Mouse (Mus musculus): ENCODE data around the gene Iqsec1. TPM values are rescaled to one million over a fixed set of nuclear protein-coding genes. Genes with fewer than 3 reads are reported as not detected.

The Iqsec1 gene
- total and polyA plus RNA-seq, 3 experiments: 17.0 to 90.4 (median 83.5) TPM

GRCm38 (mm10) chr6:90920510-90921220 lies 67.8 kb downstream of the Iqsec1 start:
- Histone ChIP-seq H3K9me3 (replicated peaks; ENCODE audit: low read length) (no peaks in the 10 kb centered on the region), H3K79me2 (replicated peaks; ENCODE audit: control insufficient read depth, extremely low read depth, insufficient read depth, poor library complexity, severe bottlenecking) (no peaks in the 10 kb centered on the region), H3K36me3 (replicated peaks in 1 of 2; ENCODE audit: control insufficient read depth in 1 of 2, insufficient read depth in 1 of 2, low read length in 1 of 2) (no peaks in the 10 kb centered on the region), H3K27ac (ENCODE audit: insufficient read depth, low read depth) (no peak overlapping the region), H3K4me2 (ENCODE audit: insufficient read depth, low read depth, poor library complexity, severe bottlenecking) (no peak overlapping the region), H3K4me3 (replicated peaks in 1 of 3; ENCODE audit: low read depth in 2 of 3, low read length in 2 of 3, poor library complexity in 1 of 3) (no peak overlapping the region), H3K9ac (ENCODE audit: insufficient read depth, low read depth) (no peak overlapping the region), H3K4me1 (ENCODE audit: control insufficient read depth in 1 of 2, insufficient read depth in 2 of 2) (no peaks in the 10 kb centered on the region), H3K27me3 (replicated peaks) (peaks cover 88% of the 10 kb centered on the region)
- DNase-seq (ENCODE audit: extremely low read depth): no peak
- TF ChIP-seq NRF1 (IDR thresholded peaks at IDR 0.05; ENCODE audit: low read depth, low read length): no peak
- no peak for TF ChIP-seq MXI1 (IDR thresholded peaks at IDR 0.05; ENCODE audit: low read depth, low read length)
- TF ChIP-seq ZC3H11A (IDR thresholded peaks at IDR 0.05; ENCODE audit: low read depth, low read length): no peak
- no peak for TF ChIP-seq SMC3 (IDR thresholded peaks at IDR 0.05; ENCODE audit: low read depth, low read length)
- TF ChIP-seq ZMIZ1 (IDR thresholded peaks at IDR 0.05; ENCODE audit: low read depth, low read length): no peak
- TF ChIP-seq ELF1 (IDR thresholded peaks at IDR 0.05; ENCODE audit: low read depth, low read length): no peak
- TF ChIP-seq BHLHE40 (IDR thresholded peaks at IDR 0.05; ENCODE audit: low read depth, low read length): no peak
- TF ChIP-seq SIN3A (IDR thresholded peaks at IDR 0.05; ENCODE audit: low read length): no peak
- no peak for TF ChIP-seq MAX (IDR thresholded peaks at IDR 0.05; ENCODE audit: low read length)
- TF ChIP-seq EP300 (IDR thresholded peaks at IDR 0.05; ENCODE audit: low read length): no peak
- TF ChIP-seq USF2 (conservative IDR thresholded peaks at IDR 0.05; ENCODE audit: low read depth, low read length): no peak
- in situ Hi-C loops (cut with MboI; ENCODE audit: low pct_ligation_motif_present, low pct_unique_long_range_greater_than_20kb, low sequenced_read_pairs): no loop called here
- dilution Hi-C loops (cut with MboI; ENCODE audit: extremely low pct_ligation_motif_present, extremely low pct_unique_long_range_greater_than_20kb, low sequenced_read_pairs): no loop called here

DNA sequence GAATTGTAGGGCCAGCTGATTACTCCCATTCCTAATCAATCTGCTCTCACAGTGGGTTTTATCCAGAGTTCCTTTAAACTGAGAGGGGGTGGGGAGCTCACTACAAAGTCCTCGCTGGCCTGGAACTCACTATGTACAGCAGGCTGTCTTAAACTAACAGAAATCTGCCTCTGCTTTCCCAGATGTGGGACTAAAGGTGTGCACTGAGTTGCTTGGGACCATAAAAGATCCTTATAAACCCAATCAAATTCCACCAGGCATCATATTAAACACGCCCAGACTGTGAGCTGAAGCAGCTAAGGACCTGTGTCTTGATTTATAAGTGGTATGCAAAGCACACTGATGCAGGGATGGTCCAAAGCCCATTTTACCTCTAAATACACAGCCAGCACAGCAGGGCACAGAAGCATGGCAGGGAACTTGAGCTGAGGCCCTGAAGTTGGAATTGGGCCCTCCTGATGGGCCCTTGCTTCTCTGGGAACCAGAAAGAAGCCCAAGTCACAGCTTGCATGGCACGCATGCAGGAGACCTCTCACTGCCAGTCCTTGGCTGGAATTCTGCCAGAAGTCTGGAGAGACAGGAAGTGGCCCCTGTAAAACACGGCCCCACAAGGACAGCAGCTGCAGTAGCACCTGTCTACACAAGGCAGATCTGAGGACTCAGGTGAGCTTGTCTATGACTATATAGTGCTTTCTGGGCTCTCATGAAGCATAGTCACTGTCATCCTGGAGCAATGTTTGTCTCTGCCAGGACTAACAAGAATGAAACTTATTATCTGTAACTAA lies 68.7 kb downstream of the Iqsec1 start:
- TF ChIP-seq USF1 (IDR thresholded peaks at IDR 0.05; ENCODE audit: low read depth, low read length) (no peak), ZNF384 (IDR thresholded peaks at IDR 0.05; ENCODE audit: low read depth, low read length) (no peak), JUND (conservative IDR thresholded peaks at IDR 0.05; ENCODE audit: low read depth, low read length) (no peak), SMC3 (IDR thresholded peaks at IDR 0.05; ENCODE audit: low read depth, low read length) (no peak), E2F4 (IDR thresholded peaks at IDR 0.05; ENCODE audit: insufficient replicate concordance, low read depth, low read length) (no peak), KAT2A (IDR thresholded peaks at IDR 0.05; ENCODE audit: insufficient replicate concordance, low read length) (no peak), NELFE (IDR thresholded peaks at IDR 0.05; ENCODE audit: low read depth, low read length) (no peak), MXI1 (IDR thresholded peaks at IDR 0.05; ENCODE audit: low read depth, low read length) (no peak), HCFC1 (IDR thresholded peaks at IDR 0.05; ENCODE audit: low read depth, low read length) (no peak), EP300 (IDR thresholded peaks at IDR 0.05; ENCODE audit: low read length) (no peak), UBTF (IDR thresholded peaks at IDR 0.05; ENCODE audit: low read depth, low read length) (no peak), MYC (IDR thresholded peaks at IDR 0.05; ENCODE audit: low read depth, low read length) (no peak), ZMIZ1 (IDR thresholded peaks at IDR 0.05; ENCODE audit: low read depth, low read length) (no peak), MAZ (IDR thresholded peaks at IDR 0.05; ENCODE audit: low read depth, low read length) (no peak), JUN (IDR thresholded peaks at IDR 0.05; ENCODE audit: insufficient read depth, low read depth, low read length) (no peak), MAX (IDR thresholded peaks at IDR 0.05; ENCODE audit: low read length) (no peak), PAX5 (IDR thresholded peaks at IDR 0.05; ENCODE audit: low read length) (no peak), CHD1 (IDR thresholded peaks at IDR 0.05; ENCODE audit: low read depth, low read length) (no peak)
- Histone ChIP-seq H3K4me2 (ENCODE audit: insufficient read depth, low read depth, poor library complexity, severe bottlenecking) (no peak overlapping the region), H3K79me2 (replicated peaks; ENCODE audit: control insufficient read depth, extremely low read depth, insufficient read depth, poor library complexity, severe bottlenecking) (no peaks in the 10 kb centered on the region), H3K4me3 (replicated peaks in 1 of 3; ENCODE audit: low read depth in 2 of 3, low read length in 2 of 3, poor library complexity in 1 of 3) (no peak overlapping the region), H3K4me1 (ENCODE audit: control insufficient read depth in 1 of 2, insufficient read depth in 2 of 2) (no peaks in the 10 kb centered on the region), H3K27ac (ENCODE audit: insufficient read depth, low read depth) (no peak overlapping the region), H3K27me3 (replicated peaks) (peaks cover 88% of the 10 kb centered on the region), H3K9ac (ENCODE audit: insufficient read depth, low read depth) (no peak overlapping the region), H3K9me3 (replicated peaks; ENCODE audit: low read length) (no peaks in the 10 kb centered on the region), H3K36me3 (replicated peaks in 1 of 2; ENCODE audit: control insufficient read depth in 1 of 2, insufficient read depth in 1 of 2, low read length in 1 of 2) (no peaks in the 10 kb centered on the region)
- dilution Hi-C loops (cut with MboI; ENCODE audit: extremely low pct_ligation_motif_present, extremely low pct_unique_long_range_greater_than_20kb, low sequenced_read_pairs) (no loop called here), in situ Hi-C loops (cut with MboI; ENCODE audit: low pct_ligation_motif_present, low pct_unique_long_range_greater_than_20kb, low sequenced_read_pairs) (no loop called here)
- DNase-seq (ENCODE audit: extremely low read depth): no peak
